Mouse (Mus musculus): Measurements from ENCODE around the gene Rai1. TPM values are rescaled to one million over a fixed set of nuclear protein-coding genes. Genes with fewer than 3 reads are reported as not detected.

The Rai1 gene
- polyA plus RNA-seq, 1 experiment from 2014 or later = 30.6 TPM

GRCm38 (mm10) chr11:60231326-60231725 lies 126.5 kb downstream of the Rai1 start:
- H3K27ac ChIP-seq (ENCODE audit: low read length) = no peak overlapping the region
- WGBS = 69% methylated on average over 3 of the region's 3 CpGs
- H3K4me2 ChIP-seq (replicated peaks; ENCODE audit: low read depth, low read length) = no peak overlapping the region
- H3K4me3 ChIP-seq (ENCODE audit: low read depth, low read length) = no peak overlapping the region
- no peak for ATAC-seq (ENCODE audit: insufficient number of reproducible peaks, insufficient read depth, low FRiP score, low read depth)
- H3K9ac ChIP-seq (replicated peaks; ENCODE audit: low read depth, low read length) = no peak overlapping the region
- no peaks in the 10 kb centered on the region for H3K9me3 ChIP-seq (ENCODE audit: control insufficient read depth, low read depth, low read length)
- no peaks in the 10 kb centered on the region for H3K27me3 ChIP-seq (ENCODE audit: control insufficient read depth, insufficient read depth, low read length)
- 0 out of 2 replicates have a peak, but pooled peaks cover 14% of the 10 kb centered on the region for H3K4me1 ChIP-seq (ENCODE audit: control insufficient read depth, insufficient read depth, low read length)
- peaks cover 3% of the 10 kb centered on the region for H3K36me3 ChIP-seq (ENCODE audit: control insufficient read depth, insufficient read depth, low read length)

GRCm38 (mm10) chr11:60231951-60232350 lies 127.1 kb downstream of the Rai1 start:
- H3K9ac ChIP-seq (replicated peaks; ENCODE audit: low read depth, low read length) = no peak overlapping the region
- no peaks in the 10 kb centered on the region for H3K9me3 ChIP-seq (ENCODE audit: control insufficient read depth, low read depth, low read length)
- no peaks in the 10 kb centered on the region for H3K27me3 ChIP-seq (ENCODE audit: control insufficient read depth, insufficient read depth, low read length)
- H3K27ac ChIP-seq (ENCODE audit: low read length) = no peak overlapping the region
- 0 out of 2 replicates have a peak, but pooled peaks cover 14% of the 10 kb centered on the region for H3K4me1 ChIP-seq (ENCODE audit: control insufficient read depth, insufficient read depth, low read length)
- H3K36me3 ChIP-seq (ENCODE audit: control insufficient read depth, insufficient read depth, low read length) = peaks cover 3% of the 10 kb centered on the region
- no peak overlapping the region for H3K4me2 ChIP-seq (replicated peaks; ENCODE audit: low read depth, low read length)
- no peak overlapping the region for H3K4me3 ChIP-seq (ENCODE audit: low read depth, low read length)
- 37% methylated on average over 4 of the region's 4 CpGs for WGBS
- ATAC-seq (ENCODE audit: insufficient number of reproducible peaks, insufficient read depth, low FRiP score, low read depth) = no peak

GRCm38 (mm10) chr11:60232441-60233058 lies 127.7 kb downstream of the Rai1 start:
- ATAC-seq (ENCODE audit: insufficient number of reproducible peaks, insufficient read depth, low FRiP score, low read depth) = no peak
- no peak overlapping the region for H3K4me2 ChIP-seq (replicated peaks; ENCODE audit: low read depth, low read length)
- no peak overlapping the region for H3K4me3 ChIP-seq (ENCODE audit: low read depth, low read length)
- H3K9me3 ChIP-seq (ENCODE audit: control insufficient read depth, low read depth, low read length) = no peaks in the 10 kb centered on the region
- 78% methylated on average over 14 of the region's 14 CpGs for WGBS
- H3K4me1 ChIP-seq (ENCODE audit: control insufficient read depth, insufficient read depth, low read length) = 0 out of 2 replicates have a peak, but pooled peaks cover 14% of the 10 kb centered on the region
- peaks cover 3% of the 10 kb centered on the region for H3K36me3 ChIP-seq (ENCODE audit: control insufficient read depth, insufficient read depth, low read length)
- no peak overlapping the region for H3K9ac ChIP-seq (replicated peaks; ENCODE audit: low read depth, low read length)
- no peak overlapping the region for H3K27ac ChIP-seq (ENCODE audit: low read length)
- H3K27me3 ChIP-seq (ENCODE audit: control insufficient read depth, insufficient read depth, low read length) = no peaks in the 10 kb centered on the region

- 82% methylated on average over 8 of the region's 8 CpGs for WGBS
- Histone ChIP-seq H3K4me3 (ENCODE audit: low read depth, low read length) (no peak overlapping the region), H3K27me3 (ENCODE audit: control insufficient read depth, insufficient read depth, low read length) (no peaks in the 10 kb centered on the region), H3K9ac (replicated peaks; ENCODE audit: low read depth, low read length) (no peak overlapping the region), H3K4me1 (ENCODE audit: control insufficient read depth, insufficient read depth, low read length) (0 out of 2 replicates have a peak, but pooled peaks cover 14% of the 10 kb centered on the region), H3K27ac (ENCODE audit: low read length) (no peak overlapping the region), H3K9me3 (ENCODE audit: control insufficient read depth, low read depth, low read length) (no peaks in the 10 kb centered on the region), H3K36me3 (ENCODE audit: control insufficient read depth, insufficient read depth, low read length) (peaks cover 3% of the 10 kb centered on the region), H3K4me2 (replicated peaks; ENCODE audit: low read depth, low read length) (no peak overlapping the region)
- ATAC-seq (ENCODE audit: insufficient number of reproducible peaks, insufficient read depth, low FRiP score, low read depth) = no peak
Observed at GRCm38 (mm10) chr11:60233235-60233634, 128.4 kb downstream of the Rai1 start.

GRCm38 (mm10) chr11:60235351-60235750 lies 130.5 kb downstream of the Rai1 start:
- Histone ChIP-seq H3K4me2 (replicated peaks; ENCODE audit: low read depth, low read length) (no peak overlapping the region), H3K27me3 (ENCODE audit: control insufficient read depth, insufficient read depth, low read length) (no peaks in the 10 kb centered on the region), H3K9me3 (ENCODE audit: control insufficient read depth, low read depth, low read length) (no peaks in the 10 kb centered on the region), H3K4me3 (ENCODE audit: low read depth, low read length) (no peak overlapping the region), H3K27ac (ENCODE audit: low read length) (no peak overlapping the region), H3K36me3 (ENCODE audit: control insufficient read depth, insufficient read depth, low read length) (peaks cover 1% of the 10 kb centered on the region), H3K4me1 (ENCODE audit: control insufficient read depth, insufficient read depth, low read length) (0 out of 2 replicates have a peak, but pooled peaks cover 8% of the 10 kb centered on the region), H3K9ac (replicated peaks; ENCODE audit: low read depth, low read length) (no peak overlapping the region)
- ATAC-seq (ENCODE audit: insufficient number of reproducible peaks, insufficient read depth, low FRiP score, low read depth) = no peak
- 87% methylated on average over 5 of the region's 5 CpGs for WGBS

- 77% methylated on average over 4 of the region's 4 CpGs for WGBS
- Histone ChIP-seq H3K27me3 (ENCODE audit: control insufficient read depth, insufficient read depth, low read length) (no peaks in the 10 kb centered on the region), H3K9me3 (ENCODE audit: control insufficient read depth, low read depth, low read length) (no peaks in the 10 kb centered on the region), H3K4me3 (ENCODE audit: low read depth, low read length) (no peak overlapping the region), H3K36me3 (ENCODE audit: control insufficient read depth, insufficient read depth, low read length) (peaks cover 19% of the 10 kb centered on the region), H3K4me2 (replicated peaks; ENCODE audit: low read depth, low read length) (no peak overlapping the region), H3K27ac (ENCODE audit: low read length) (no peak overlapping the region), H3K9ac (replicated peaks; ENCODE audit: low read depth, low read length) (no peak overlapping the region), H3K4me1 (ENCODE audit: control insufficient read depth, insufficient read depth, low read length) (no peaks in the 10 kb centered on the region)
- no peak for ATAC-seq (ENCODE audit: insufficient number of reproducible peaks, insufficient read depth, low FRiP score, low read depth)
Observed at GRCm38 (mm10) chr11:60240509-60240908, 135.7 kb downstream of the Rai1 start.

GRCm38 (mm10) chr11:60244503-60245143 lies 139.8 kb downstream of the Rai1 start:
- WGBS = 73% methylated on average over 11 of the region's 11 CpGs
- Histone ChIP-seq H3K9me3 (ENCODE audit: control insufficient read depth, low read depth, low read length) (no peaks in the 10 kb centered on the region), H3K4me1 (ENCODE audit: control insufficient read depth, insufficient read depth, low read length) (no peaks in the 10 kb centered on the region), H3K4me2 (replicated peaks; ENCODE audit: low read depth, low read length) (no peak overlapping the region), H3K4me3 (ENCODE audit: low read depth, low read length) (no peak overlapping the region), H3K27ac (ENCODE audit: low read length) (no peak overlapping the region), H3K9ac (replicated peaks; ENCODE audit: low read depth, low read length) (no peak overlapping the region), H3K27me3 (ENCODE audit: control insufficient read depth, insufficient read depth, low read length) (no peaks in the 10 kb centered on the region), H3K36me3 (ENCODE audit: control insufficient read depth, insufficient read depth, low read length) (peaks cover 19% of the 10 kb centered on the region)
- ATAC-seq (ENCODE audit: insufficient number of reproducible peaks, insufficient read depth, low FRiP score, low read depth) = no peak

- Histone ChIP-seq H3K27me3 (ENCODE audit: control insufficient read depth, insufficient read depth, low read length) (no peaks in the 10 kb centered on the region), H3K36me3 (ENCODE audit: control insufficient read depth, insufficient read depth, low read length) (peaks cover 12% of the 10 kb centered on the region), H3K4me3 (ENCODE audit: low read depth, low read length) (no peak overlapping the region), H3K4me2 (replicated peaks; ENCODE audit: low read depth, low read length) (no peak overlapping the region), H3K9ac (replicated peaks; ENCODE audit: low read depth, low read length) (no peak overlapping the region), H3K4me1 (ENCODE audit: control insufficient read depth, insufficient read depth, low read length) (no peaks in the 10 kb centered on the region), H3K9me3 (ENCODE audit: control insufficient read depth, low read depth, low read length) (no peaks in the 10 kb centered on the region), H3K27ac (ENCODE audit: low read length) (no peak overlapping the region)
- ATAC-seq (ENCODE audit: insufficient number of reproducible peaks, insufficient read depth, low FRiP score, low read depth) = no peak
Observed at GRCm38 (mm10) chr11:60246077-60246476, 141.3 kb downstream of the Rai1 start.
